Mouse (Mus musculus) heart, embryonic 11.5 days (tissue): ENCODE measurements around the gene Tnfrsf25. TPM values are rescaled to one million over a fixed set of nuclear protein-coding genes. Genes with fewer than 3 reads are reported as not detected.
A peak's percentile ranks its signal among the peaks of the same experiment; 100 is the strongest.

Experiments
- ATAC-seq: fragments of 200-750 bp; cut with Nextera tagmentation; replicated peaks from 2 replicates; pipeline ENCODE4 v1.8.0; 2017; ENCODE audit warnings: moderate library complexity; ENCODE audit not compliant: insufficient number of reproducible peaks, low FRiP score, low TSS enrichment
- H3K27ac ChIP-seq: fragments of 300-500 bp; sonication (generic); 2 replicates; pipeline ENCODE4 v1.5.1; 2014; ENCODE audit warnings: mild to moderate bottlenecking, low read depth, low read length
- H3K27me3 ChIP-seq: fragments of 300-500 bp; sonication (generic); 2 replicates; pipeline ENCODE4 v1.6.1; 2014; ENCODE audit warnings: mild to moderate bottlenecking, low read length, mixed read lengths; ENCODE audit not compliant: control insufficient read depth, insufficient read depth
- H3K36me3 ChIP-seq: fragments of 300-500 bp; sonication (generic); 2 replicates; pipeline ENCODE4 v1.6.1; 2014; ENCODE audit warnings: mild to moderate bottlenecking, low read length, moderate library complexity, mixed read lengths; ENCODE audit not compliant: control insufficient read depth, insufficient read depth
- H3K4me1 ChIP-seq: fragments of 300-500 bp; sonication (generic); 2 replicates; pipeline ENCODE4 v1.6.1; 2014; ENCODE audit warnings: low read length; ENCODE audit not compliant: control insufficient read depth, insufficient read depth
- H3K4me2 ChIP-seq: fragments of 300-500 bp; sonication (generic); 2 replicates; pipeline ENCODE4 v1.6.1; 2014; ENCODE audit warnings: mild to moderate bottlenecking, moderate library complexity
- H3K4me3 ChIP-seq: fragments of 300-500 bp; sonication (generic); 2 replicates; pipeline ENCODE4 v1.5.1; 2014; ENCODE audit warnings: low read depth, low read length
- H3K9ac ChIP-seq: fragments of 300-500 bp; sonication (generic); 2 replicates; pipeline ENCODE4 v1.6.1; 2014; ENCODE audit warnings: mild to moderate bottlenecking, low read depth, low read length, moderate library complexity
- H3K9me3 ChIP-seq: fragments of 300-500 bp; sonication (generic); replicated peaks from 2 replicates; pipeline ENCODE4 v1.6.1; 2016; ENCODE audit warnings: low read length; ENCODE audit not compliant: control insufficient read depth
- WGBS: fragments of 180-500 bp; shearing (Covaris S2); extraction: QIAGEN DNeasy Blood & Tissue Kit; methylation state at CpG from one replicate; pipeline ENCODE4 v1.1.7; 2014; ENCODE audit not compliant: insufficient replicate concordance; 5-methylcytosine and 5-hydroxymethylcytosine counted together
- polyA plus RNA-seq: library from polyadenylated mRNA; unstranded; fragments of >200 nt; fragmentation: Nextera tagmentation; extraction: Ambion mirVana; gene quantifications from 2 replicates; pipeline ENCODE4 v1.2.1, GENCODE M21; 2014

The Tnfrsf25 gene
- polyA plus RNA-seq, 1 experiment from 2014 or later, result 0.27 TPM

- Histone ChIP-seq H3K27me3 (peaks cover 87% of the 10 kb centered on the region), H3K4me1 (peaks cover 22% of the 10 kb centered on the region), H3K9me3 (no peaks in the 10 kb centered on the region), H3K4me3 (peak overlapping the region; percentile 38), H3K9ac (no peak overlapping the region), H3K4me2 (peak overlapping the region; percentile 58), H3K36me3 (no peaks in the 10 kb centered on the region), H3K27ac (no peak overlapping the region)
- no peak for ATAC-seq
- under 1% methylated on average over 73 of the region's 85 CpGs for WGBS
Measured at GRCm38 (mm10) chr4:152130771-152131653, 15.3 kb downstream of the Tnfrsf25 start.

GRCm38 (mm10) chr4:152131809-152132771, 16.4 kb downstream of the Tnfrsf25 start:
- no peak for ATAC-seq
- 6% methylated on average over 50 of the region's 50 CpGs for WGBS
- no peaks in the 10 kb centered on the region for H3K9me3 ChIP-seq
- H3K4me3 ChIP-seq, result peak overlapping the region; percentile 38
- H3K4me1 ChIP-seq, result peaks cover 15% of the 10 kb centered on the region
- no peak overlapping the region for H3K27ac ChIP-seq
- H3K36me3 ChIP-seq, result no peaks in the 10 kb centered on the region
- peaks cover 82% of the 10 kb centered on the region for H3K27me3 ChIP-seq
- no peak overlapping the region for H3K9ac ChIP-seq
- H3K4me2 ChIP-seq, result peak overlapping the region; percentile 58

- no peaks in the 10 kb centered on the region for H3K36me3 ChIP-seq
- H3K9me3 ChIP-seq, result no peaks in the 10 kb centered on the region
- no peak overlapping the region for H3K27ac ChIP-seq
- WGBS, result 30% methylated on average over 10 of the region's 10 CpGs
- H3K4me2 ChIP-seq, result no peak overlapping the region
- H3K4me1 ChIP-seq, result peaks cover 15% of the 10 kb centered on the region
- ATAC-seq, result no peak
- H3K4me3 ChIP-seq, result no peak overlapping the region
- peaks cover 77% of the 10 kb centered on the region for H3K27me3 ChIP-seq
- no peak overlapping the region for H3K9ac ChIP-seq
Measured at GRCm38 (mm10) chr4:152132772-152133169, 17.0 kb downstream of the Tnfrsf25 start.

- no peak overlapping the region for H3K4me3 ChIP-seq
- H3K9me3 ChIP-seq, result no peaks in the 10 kb centered on the region
- H3K27ac ChIP-seq, result no peak overlapping the region
- H3K9ac ChIP-seq, result no peak overlapping the region
- peaks cover 16% of the 10 kb centered on the region for H3K4me1 ChIP-seq
- H3K4me2 ChIP-seq, result no peak overlapping the region
- H3K27me3 ChIP-seq, result peaks cover 75% of the 10 kb centered on the region
- ATAC-seq, result no peak
- H3K36me3 ChIP-seq, result no peaks in the 10 kb centered on the region
- 47% methylated on average over 5 of the region's 5 CpGs for WGBS
Measured at GRCm38 (mm10) chr4:152133213-152133612, 17.5 kb downstream of the Tnfrsf25 start.

- H3K4me1 ChIP-seq, result peaks cover 23% of the 10 kb centered on the region
- no peak overlapping the region for H3K9ac ChIP-seq
- no peaks in the 10 kb centered on the region for H3K36me3 ChIP-seq
- H3K27me3 ChIP-seq, result peaks cover 64% of the 10 kb centered on the region
- no peak for ATAC-seq
- no peak overlapping the region for H3K4me3 ChIP-seq
- no peak overlapping the region for H3K27ac ChIP-seq
- H3K4me2 ChIP-seq, result no peak overlapping the region
- H3K9me3 ChIP-seq, result no peaks in the 10 kb centered on the region
Measured at GRCm38 (mm10) chr4:152134507-152134906, 18.8 kb downstream of the Tnfrsf25 start.

- H3K4me1 ChIP-seq, result peaks cover 22% of the 10 kb centered on the region
- no peak overlapping the region for H3K4me3 ChIP-seq
- peaks cover 59% of the 10 kb centered on the region for H3K27me3 ChIP-seq
- H3K4me2 ChIP-seq, result no peak overlapping the region
- WGBS, result 80% methylated on average over 12 of the region's 12 CpGs
- H3K9ac ChIP-seq, result no peak overlapping the region
- no peaks in the 10 kb centered on the region for H3K36me3 ChIP-seq
- no peak for ATAC-seq
- H3K9me3 ChIP-seq, result no peaks in the 10 kb centered on the region
- H3K27ac ChIP-seq, result no peak overlapping the region
Measured at GRCm38 (mm10) chr4:152135363-152135762, 19.6 kb downstream of the Tnfrsf25 start.

- no peak for ATAC-seq
- no peak overlapping the region for H3K4me3 ChIP-seq
- no peak overlapping the region for H3K27ac ChIP-seq
- H3K9me3 ChIP-seq, result no peaks in the 10 kb centered on the region
- H3K27me3 ChIP-seq, result peaks cover 53% of the 10 kb centered on the region
- H3K4me1 ChIP-seq, result peaks cover 14% of the 10 kb centered on the region
- H3K36me3 ChIP-seq, result no peaks in the 10 kb centered on the region
- H3K9ac ChIP-seq, result no peak overlapping the region
- no peak overlapping the region for H3K4me2 ChIP-seq
- 34% methylated on average over 6 of the region's 6 CpGs for WGBS
Measured at GRCm38 (mm10) chr4:152136112-152136875, 20.6 kb downstream of the Tnfrsf25 start.

- H3K9ac ChIP-seq, result no peak overlapping the region
- no peaks in the 10 kb centered on the region for H3K36me3 ChIP-seq
- H3K4me3 ChIP-seq, result no peak overlapping the region
- no peak for ATAC-seq
- no peaks in the 10 kb centered on the region for H3K9me3 ChIP-seq
- H3K4me1 ChIP-seq, result peaks cover 8% of the 10 kb centered on the region
- WGBS, result 90% methylated on average over 2 of the region's 2 CpGs
- no peak overlapping the region for H3K27ac ChIP-seq
- no peak overlapping the region for H3K4me2 ChIP-seq
- peaks cover 52% of the 10 kb centered on the region for H3K27me3 ChIP-seq
Measured at GRCm38 (mm10) chr4:152136876-152137250, 21.1 kb downstream of the Tnfrsf25 start.
